Mouse (Mus musculus): ENCODE measurements at regions not wholly inside any gene's neighbourhood (a gene's known extent, or its start where the extent isn't known, plus 50 kb on each side); places are given as distances from the start of the nearest gene placed in this dataset.

DNA sequence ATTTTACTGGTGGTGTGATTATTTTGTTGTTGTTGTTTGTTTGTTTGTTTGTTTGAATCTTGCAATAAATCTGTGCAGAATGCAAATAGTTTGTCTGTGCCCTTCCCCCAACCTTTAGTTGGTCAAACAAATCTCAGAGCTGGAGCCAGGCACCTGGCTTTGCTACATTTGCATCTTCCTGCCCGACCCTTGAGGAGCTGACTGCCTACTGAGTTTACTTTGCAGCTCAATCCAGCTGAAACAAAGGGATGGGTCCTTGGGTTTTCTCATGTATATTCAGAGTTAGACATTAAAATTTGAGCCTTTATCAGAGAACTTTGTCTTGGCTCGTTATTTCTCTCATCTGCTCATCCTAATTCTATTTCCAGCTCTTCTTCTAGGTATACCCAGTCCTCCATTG lies 79.4 kb upstream of the BC030870 start:
- DNase-seq (ENCODE audit: low spot score in 2 of 2): no peak
- intact Hi-C loops (cut with DNase I): no loop called here

DNA sequence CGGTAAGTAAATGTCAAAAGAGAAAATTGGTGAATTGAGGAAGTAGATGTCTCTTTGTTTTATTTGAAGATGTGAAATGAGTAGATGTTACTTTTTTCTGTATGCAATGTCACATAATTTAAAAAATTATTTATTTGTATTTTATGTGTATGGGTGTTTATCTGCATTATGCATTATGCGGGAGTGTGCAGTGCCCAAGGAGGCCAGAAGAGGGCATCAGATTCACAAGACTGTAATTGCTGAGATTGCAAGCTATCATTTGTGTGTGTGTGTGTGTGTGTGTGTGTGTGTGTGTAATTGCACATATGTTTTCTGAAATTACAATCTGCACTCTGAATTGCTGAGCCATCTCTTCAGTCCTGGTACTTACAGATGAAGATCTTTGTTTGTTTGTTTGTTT lies 76.8 kb upstream of the BC030870 start:
- intact Hi-C loops (cut with DNase I): no loop called here
- no peak for DNase-seq (ENCODE audit: low spot score in 2 of 2)

DNA sequence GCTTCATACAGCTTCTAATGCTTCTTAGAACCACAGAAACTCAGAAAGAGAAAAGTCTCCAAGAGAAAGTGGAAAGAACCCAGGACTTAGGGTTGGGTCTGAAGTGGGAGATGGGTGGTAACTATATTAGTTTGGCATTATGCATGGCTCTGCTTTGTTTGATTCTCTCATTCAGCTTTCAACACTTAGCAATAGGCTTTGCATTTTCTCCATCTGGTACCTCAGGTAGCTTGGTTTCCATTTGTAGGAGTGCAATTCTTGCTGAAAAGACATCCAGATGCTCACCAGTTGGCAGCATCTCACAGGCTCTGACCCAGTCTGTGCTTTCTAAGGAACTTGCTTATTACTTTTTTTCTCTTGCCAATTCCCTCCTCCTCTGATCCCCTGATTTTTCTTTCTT lies 65.3 kb upstream of the BC030870 start:
- peak; percentile 5 to 84 for DNase-seq (ENCODE audit: low spot score in 2 of 2)
- intact Hi-C loops (cut with DNase I): no loop called here

DNA sequence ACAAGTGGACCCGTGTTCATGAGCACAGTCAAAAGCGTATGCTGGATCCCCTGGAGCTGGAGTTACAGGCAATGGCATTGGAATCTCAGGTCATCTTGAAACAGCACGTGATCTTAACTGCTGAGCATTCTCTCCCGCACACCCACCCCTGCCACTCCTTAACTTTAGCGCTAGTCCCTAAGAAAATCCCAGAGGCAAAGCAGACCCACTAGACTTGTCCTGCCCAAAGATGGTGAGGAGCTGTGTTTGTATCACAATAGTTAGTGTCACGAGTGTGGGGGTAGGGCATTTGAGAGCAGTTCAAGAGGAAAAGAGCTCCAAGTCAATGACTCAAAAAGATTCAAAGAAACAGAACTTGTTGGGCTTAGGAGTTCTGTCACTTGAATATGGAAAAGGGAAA lies 64.9 kb upstream of the BC030870 start:
- DNase-seq (ENCODE audit: low spot score in 2 of 2): no peak
- intact Hi-C loops (cut with DNase I): no loop called here

DNA sequence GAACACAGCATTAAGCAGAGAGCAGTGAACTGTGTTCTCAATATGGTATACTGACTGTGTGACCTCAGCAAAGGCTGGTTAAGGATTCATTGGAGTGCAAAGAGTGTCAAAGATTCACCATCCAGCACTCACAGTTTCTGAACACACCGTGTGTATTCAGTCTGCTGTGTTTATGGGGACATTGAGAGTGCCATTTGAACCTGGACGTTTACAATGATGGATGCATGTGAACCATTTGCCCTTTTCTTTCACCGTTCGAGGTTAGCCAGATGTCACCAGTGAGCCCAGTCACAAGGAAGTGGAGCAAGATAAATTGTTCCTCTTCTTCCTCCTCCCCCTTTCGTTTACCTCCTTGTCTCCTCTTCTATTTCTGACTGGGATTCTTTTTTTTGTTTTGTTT lies 53.0 kb upstream of the BC030870 start:
- intact Hi-C loops (cut with DNase I): no loop called here
- no peak for DNase-seq (ENCODE audit: low spot score in 2 of 2)

DNA sequence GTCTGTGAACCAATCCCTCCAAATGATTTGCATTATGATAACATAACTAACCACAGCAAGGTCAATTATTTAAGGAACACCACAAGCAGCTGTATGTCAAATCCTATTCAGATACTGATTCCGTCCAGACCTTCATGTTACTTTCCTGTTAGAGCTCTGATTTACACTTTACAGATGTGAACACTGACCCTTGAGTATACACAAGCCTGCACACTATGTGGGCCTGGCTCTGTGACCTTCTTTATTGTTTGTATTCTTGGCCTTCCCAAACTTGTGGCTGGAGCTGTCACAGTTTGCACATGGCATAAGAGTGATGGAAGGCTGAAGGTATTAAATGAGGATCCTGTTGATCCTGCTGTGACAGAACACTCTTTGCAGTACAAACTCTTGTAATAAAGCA lies 51.1 kb upstream of the BC030870 start:
- DNase-seq (ENCODE audit: low spot score in 2 of 2): no peak
- intact Hi-C loops (cut with DNase I): no loop called here

All from left cerebral cortex, postnatal 25 days (tissue).